Mouse (Mus musculus): ENCODE measurements around the gene Gm21973. TPM values are rescaled to one million over a fixed set of nuclear protein-coding genes. Genes with fewer than 3 reads are reported as not detected.

The Gm21973 gene
- polyA plus RNA-seq, 1 experiment from 2014 or later, result not detected

GRCm38 (mm10) chr15:10338606-10339005 lies 13.4 kb downstream of the Gm21973 start:
- Histone ChIP-seq H3K4me1 (replicated peaks; ENCODE audit: control insufficient read depth, insufficient read depth, low read length) (no peaks in the 10 kb centered on the region), H3K9ac (ENCODE audit: low read depth, low read length) (no peak overlapping the region), H3K27ac (ENCODE audit: low read depth, low read length) (no peak overlapping the region), H3K4me3 (ENCODE audit: low read depth, low read length) (no peak overlapping the region), H3K4me2 (replicated peaks; ENCODE audit: low read depth) (no peak overlapping the region), H3K27me3 (replicated peaks; ENCODE audit: control insufficient read depth, insufficient read depth, low read length) (no peaks in the 10 kb centered on the region), H3K36me3 (ENCODE audit: control insufficient read depth, insufficient read depth) (no peaks in the 10 kb centered on the region), H3K9me3 (ENCODE audit: control insufficient read depth) (no peaks in the 10 kb centered on the region)
- 86% methylated on average over 3 of the region's 3 CpGs for WGBS
- ATAC-seq, result no peak
- no peak for TF ChIP-seq CTCF (IDR thresholded peaks at IDR 0.05; ENCODE audit: low read depth)

GRCm38 (mm10) chr15:10347044-10347443 lies 21.9 kb downstream of the Gm21973 start:
- Histone ChIP-seq H3K4me3 (ENCODE audit: low read depth, low read length) (no peak overlapping the region), H3K9me3 (ENCODE audit: control insufficient read depth) (no peaks in the 10 kb centered on the region), H3K36me3 (ENCODE audit: control insufficient read depth, insufficient read depth) (no peaks in the 10 kb centered on the region), H3K27ac (ENCODE audit: low read depth, low read length) (no peak overlapping the region), H3K4me2 (replicated peaks; ENCODE audit: low read depth) (no peak overlapping the region), H3K27me3 (replicated peaks; ENCODE audit: control insufficient read depth, insufficient read depth, low read length) (no peaks in the 10 kb centered on the region), H3K4me1 (replicated peaks; ENCODE audit: control insufficient read depth, insufficient read depth, low read length) (no peaks in the 10 kb centered on the region), H3K9ac (ENCODE audit: low read depth, low read length) (no peak overlapping the region)
- 86% methylated on average over 6 of the region's 6 CpGs for WGBS
- ATAC-seq, result no peak
- TF ChIP-seq CTCF (IDR thresholded peaks at IDR 0.05; ENCODE audit: low read depth), result no peak

GRCm38 (mm10) chr15:10358039-10358948 lies 33.1 kb downstream of the Gm21973 start, which contains the start of gene Agxt2:
Gene Agxt2 (plus strand): TSS chr15:10358532.
- Histone ChIP-seq H3K9me3 (ENCODE audit: control insufficient read depth) (no peaks in the 10 kb centered on the region), H3K27ac (ENCODE audit: low read depth, low read length) (0 out of 2 replicates have a peak within 1 kb of the TSS, but pooled peaks have one; percentile 15), H3K4me2 (replicated peaks; ENCODE audit: low read depth) (peak within 1 kb of the TSS; percentile 43), H3K9ac (ENCODE audit: low read depth, low read length) (no peak within 1 kb of the TSS), H3K4me3 (ENCODE audit: low read depth, low read length) (no peak within 1 kb of the TSS), H3K27me3 (replicated peaks; ENCODE audit: control insufficient read depth, insufficient read depth, low read length) (no peaks in the 10 kb centered on the region), H3K4me1 (replicated peaks; ENCODE audit: control insufficient read depth, insufficient read depth, low read length) (no peaks in the 10 kb centered on the region), H3K36me3 (ENCODE audit: control insufficient read depth, insufficient read depth) (no peaks in the 10 kb centered on the region)
- 45% methylated on average over 9 of the region's 9 CpGs for WGBS
- TF ChIP-seq CTCF (IDR thresholded peaks at IDR 0.05; ENCODE audit: low read depth), result no peak
- peak; percentile 79 for ATAC-seq

- Histone ChIP-seq H3K27me3 (replicated peaks; ENCODE audit: control insufficient read depth, insufficient read depth, low read length) (no peaks in the 10 kb centered on the region), H3K4me1 (replicated peaks; ENCODE audit: control insufficient read depth, insufficient read depth, low read length) (no peaks in the 10 kb centered on the region), H3K9me3 (ENCODE audit: control insufficient read depth) (no peaks in the 10 kb centered on the region), H3K4me2 (replicated peaks; ENCODE audit: low read depth) (no peak overlapping the region), H3K9ac (ENCODE audit: low read depth, low read length) (no peak overlapping the region), H3K4me3 (ENCODE audit: low read depth, low read length) (no peak overlapping the region), H3K27ac (ENCODE audit: low read depth, low read length) (no peak overlapping the region), H3K36me3 (ENCODE audit: control insufficient read depth, insufficient read depth) (no peaks in the 10 kb centered on the region)
- TF ChIP-seq CTCF (IDR thresholded peaks at IDR 0.05; ENCODE audit: low read depth), result no peak
- ATAC-seq, result no peak
- 85% methylated on average over 2 of the region's 2 CpGs for WGBS
These were observed 41.2 kb downstream of the Gm21973 start for GRCm38 (mm10) chr15:10366331-10366730.

- H3K27me3 ChIP-seq (replicated peaks; ENCODE audit: control insufficient read depth, insufficient read depth, low read length), result no peaks in the 10 kb centered on the region
- no peak for ATAC-seq
- 25% methylated on average over 3 of the region's 3 CpGs for WGBS
These were observed 50.2 kb downstream of the Gm21973 start for GRCm38 (mm10) chr15:10375404-10375803.

GRCm38 (mm10) chr15:10378338-10378959 lies 53.3 kb downstream of the Gm21973 start:
- WGBS, result 84% methylated on average over 4 of the region's 4 CpGs
- no peak overlapping the region for H3K4me3 ChIP-seq (ENCODE audit: low read depth, low read length)
- H3K27ac ChIP-seq (ENCODE audit: low read depth, low read length), result no peak overlapping the region
- TF ChIP-seq CTCF (IDR thresholded peaks at IDR 0.05; ENCODE audit: low read depth), result no peak
- no peaks in the 10 kb centered on the region for H3K4me1 ChIP-seq (replicated peaks; ENCODE audit: control insufficient read depth, insufficient read depth, low read length)
- ATAC-seq, result no peak
- no peaks in the 10 kb centered on the region for H3K9me3 ChIP-seq (ENCODE audit: control insufficient read depth)
- no peaks in the 10 kb centered on the region for H3K36me3 ChIP-seq (ENCODE audit: control insufficient read depth, insufficient read depth)
- no peaks in the 10 kb centered on the region for H3K27me3 ChIP-seq (replicated peaks; ENCODE audit: control insufficient read depth, insufficient read depth, low read length)
- no peak overlapping the region for H3K9ac ChIP-seq (ENCODE audit: low read depth, low read length)
- no peak overlapping the region for H3K4me2 ChIP-seq (replicated peaks; ENCODE audit: low read depth)

More at GRCm38 (mm10) chr15:10375404-10375803, 50.2 kb downstream of the Gm21973 start:
- no peaks in the 10 kb centered on the region for H3K36me3 ChIP-seq (ENCODE audit: control insufficient read depth, insufficient read depth)
- H3K4me3 ChIP-seq (ENCODE audit: low read depth, low read length), result no peak overlapping the region
- H3K4me2 ChIP-seq (replicated peaks; ENCODE audit: low read depth), result no peak overlapping the region
- no peak for TF ChIP-seq CTCF (IDR thresholded peaks at IDR 0.05; ENCODE audit: low read depth)
- H3K9me3 ChIP-seq (ENCODE audit: control insufficient read depth), result no peaks in the 10 kb centered on the region
- H3K4me1 ChIP-seq (replicated peaks; ENCODE audit: control insufficient read depth, insufficient read depth, low read length), result no peaks in the 10 kb centered on the region
- H3K27ac ChIP-seq (ENCODE audit: low read depth, low read length), result no peak overlapping the region
- no peak overlapping the region for H3K9ac ChIP-seq (ENCODE audit: low read depth, low read length)
